In the genomic region with DNA sequence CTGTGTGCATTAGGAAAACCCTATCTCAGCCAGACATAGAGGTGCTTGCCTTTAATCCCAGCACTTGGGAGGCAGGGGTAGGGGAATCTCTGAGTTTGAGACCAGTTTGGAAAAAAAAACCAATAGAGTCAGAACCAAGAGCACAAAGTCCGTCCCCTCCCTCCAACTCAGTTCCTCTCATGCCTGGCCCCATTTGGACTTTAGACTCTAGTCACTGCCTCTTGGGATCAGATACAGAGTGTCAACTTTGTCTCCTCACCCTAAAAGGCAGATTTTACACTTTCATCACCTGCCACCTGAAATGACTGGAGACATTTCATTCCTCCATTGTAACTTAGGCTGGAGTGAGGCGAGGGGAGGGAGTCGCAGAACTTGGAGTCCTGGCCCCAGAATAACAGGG, we compare ENCODE assay signal across 24 mouse cellular contexts. TPM values are rescaled to one million over a fixed set of nuclear protein-coding genes. Genes with fewer than 3 reads are reported as not detected.
DNase-seq lines count a peak whose midpoint lies in the region; ATAC-seq and TF ChIP-seq lines count a peak whose summit lies in the region.
"Had no signal": no experiment of that assay in that cellular context is flagged by ENCODE, and none has a peak within 500 bp of the region (broad histone marks: within the 10 kb centered on the region; RNA-seq: fewer than 3 reads in every experiment).

No protein-coding gene starts in this region.

- H3K4me2 ChIP-seq in liver, embryonic 15.5 days, result no peak overlapping the region
- no peak overlapping the region for H3K4me2 ChIP-seq in stomach, postnatal 0 days (replicated peaks; ENCODE audit: low read depth)
- H3K4me2 ChIP-seq in midbrain, embryonic 16.5 days (ENCODE audit: low read length), result no peak overlapping the region
- H3K4me2 ChIP-seq: forebrain, embryonic 15.5 days; midbrain, embryonic 15.5 days had no signal

- no peak for TF ChIP-seq CTCF in kidney, adult 2 months (conservative IDR thresholded peaks at IDR 0.05; ENCODE audit: insufficient read depth, insufficient read length, low read depth, low read length)
- TF ChIP-seq CTCF in stomach, postnatal 0 days (IDR thresholded peaks at IDR 0.05; ENCODE audit: low read depth), result no peak

- ATAC-seq in liver, embryonic 15.5 days (ENCODE audit: insufficient read depth), result no peak
- ATAC-seq in stomach, postnatal 0 days (ENCODE audit: low FRiP score, low TSS enrichment), result peak; percentile 75
- ATAC-seq in midbrain, embryonic 16.5 days, result no peak
- ATAC-seq: activated CD4-positive, CD25-positive, alpha-beta regulatory T cell, adult 4 months; forebrain, embryonic 15.5 days; hindbrain, postnatal 0 days; midbrain, embryonic 15.5 days had no signal

- no peaks in the 10 kb centered on the region for H3K9me3 ChIP-seq in liver, embryonic 15.5 days (replicated peaks)
- no peaks in the 10 kb centered on the region for H3K9me3 ChIP-seq in stomach, postnatal 0 days (ENCODE audit: control insufficient read depth, low read length)
- H3K9me3 ChIP-seq in midbrain, embryonic 16.5 days (replicated peaks; ENCODE audit: control insufficient read depth, low read length, poor library complexity, severe bottlenecking), result no peaks in the 10 kb centered on the region
- no peaks in the 10 kb centered on the region for H3K9me3 ChIP-seq in limb, embryonic 10.5 days (replicated peaks)
- H3K9me3 ChIP-seq: forebrain, embryonic 15.5 days; G1E; midbrain, embryonic 15.5 days had no signal

- DNase-seq in kidney, adult 2 months, result peak; percentile 89
- no peak for DNase-seq in kidney, postnatal 10 days
- DNase-seq in kidney, postnatal 14 days, result peak; percentile 53
- peak; percentile 61 for DNase-seq in stomach, postnatal 0 days (ENCODE audit: low spot score)
- DNase-seq in limb, embryonic 10.5 days (ENCODE audit: low spot score), result no peak
- DNase-seq in left cerebral cortex, adult 8-10 months (ENCODE audit: low spot score in 2 of 2), result no peak
- DNase-seq: adrenal gland, postnatal 10 days; cerebellum, postnatal 25 days; embryo, embryonic 11 days; gastrocnemius, postnatal 14 days; heart, adult 18-20 months; left cerebral cortex, postnatal 4 days; lung, adult 18-20 months; lung, postnatal 14 days; thymus, postnatal 4 days had no signal

- no peak overlapping the region for H3K9ac ChIP-seq in liver, embryonic 15.5 days
- no peak overlapping the region for H3K9ac ChIP-seq in stomach, postnatal 0 days (ENCODE audit: low read length)
- H3K9ac ChIP-seq in midbrain, embryonic 16.5 days (ENCODE audit: low read depth, low read length), result no peak overlapping the region
- H3K9ac ChIP-seq: forebrain, embryonic 15.5 days; midbrain, embryonic 15.5 days had no signal

- no peak overlapping the region for H3K4me3 ChIP-seq in kidney, adult 2 months (ENCODE audit: insufficient read depth, low read depth, low read length)
- no peak overlapping the region for H3K4me3 ChIP-seq in liver, embryonic 15.5 days (replicated peaks)
- no peak overlapping the region for H3K4me3 ChIP-seq in stomach, postnatal 0 days (ENCODE audit: low read depth, low read length)
- H3K4me3 ChIP-seq in midbrain, embryonic 16.5 days (ENCODE audit: low read depth, low read length), result no peak overlapping the region
- H3K4me3 ChIP-seq in limb, embryonic 10.5 days, result no peak overlapping the region
- H3K4me3 ChIP-seq: forebrain, embryonic 15.5 days; layer of hippocampus, adult 2 months; midbrain, embryonic 15.5 days had no signal

- TF ChIP-seq POLR2A in kidney, adult 2 months (IDR thresholded peaks at IDR 0.05; ENCODE audit: low read depth, low read length), result no peak

- 69% methylated on average over 3 of the region's 3 CpGs for WGBS in kidney, adult 2 months
- WGBS in liver, embryonic 15.5 days (ENCODE audit: insufficient replicate concordance), result 67% methylated on average over 3 of the region's 3 CpGs
- 63% methylated on average over 3 of the region's 3 CpGs for WGBS in stomach, postnatal 0 days
- 80% methylated on average over 3 of the region's 3 CpGs for WGBS in midbrain, embryonic 16.5 days
- WGBS in limb, embryonic 10.5 days, result 88% methylated on average over 3 of the region's 3 CpGs

- no peaks in the 10 kb centered on the region for H3K27me3 ChIP-seq in kidney, adult 2 months (replicated peaks; ENCODE audit: control insufficient read depth, insufficient read depth, low read length)
- peaks cover 17% of the 10 kb centered on the region; the same call in 1 of the 2 replicates for H3K27me3 ChIP-seq in liver, embryonic 15.5 days
- H3K27me3 ChIP-seq in stomach, postnatal 0 days (ENCODE audit: control insufficient read depth, insufficient read depth, low read length), result no peaks in the 10 kb centered on the region
- H3K27me3 ChIP-seq in midbrain, embryonic 16.5 days (ENCODE audit: control insufficient read depth, insufficient read depth, low read depth, low read length), result 0 out of 2 replicates have a peak, but pooled peaks cover 2% of the 10 kb centered on the region
- H3K27me3 ChIP-seq in limb, embryonic 10.5 days (ENCODE audit: low read depth, poor library complexity, severe bottlenecking), result peaks cover 10% of the 10 kb centered on the region; the same call in 1 of the 2 replicates
- H3K27me3 ChIP-seq: forebrain, embryonic 15.5 days; midbrain, embryonic 15.5 days had no signal

- peaks cover 31% of the 10 kb centered on the region for H3K4me1 ChIP-seq in kidney, adult 2 months (ENCODE audit: control insufficient read depth, insufficient read depth, low read length)
- H3K4me1 ChIP-seq in liver, embryonic 15.5 days (replicated peaks), result peaks cover 55% of the 10 kb centered on the region
- H3K4me1 ChIP-seq in stomach, postnatal 0 days (replicated peaks; ENCODE audit: control insufficient read depth, insufficient read depth), result no peaks in the 10 kb centered on the region
- 0 out of 2 replicates have a peak, but pooled peaks cover under 1% of the 10 kb centered on the region for H3K4me1 ChIP-seq in midbrain, embryonic 16.5 days (ENCODE audit: control insufficient read depth, insufficient read depth, low read length)
- peaks cover under 1% of the 10 kb centered on the region; the same call in 1 of the 2 replicates for H3K4me1 ChIP-seq in limb, embryonic 10.5 days

- no peaks in the 10 kb centered on the region for H3K36me3 ChIP-seq in kidney, adult 2 months (ENCODE audit: control insufficient read depth, insufficient read depth, low read length)
- no peaks in the 10 kb centered on the region for H3K36me3 ChIP-seq in liver, embryonic 15.5 days (replicated peaks)
- no peaks in the 10 kb centered on the region for H3K36me3 ChIP-seq in stomach, postnatal 0 days (ENCODE audit: control insufficient read depth, insufficient read depth, low read length)
- H3K36me3 ChIP-seq in midbrain, embryonic 16.5 days (ENCODE audit: control insufficient read depth, insufficient read depth, low read length), result no peaks in the 10 kb centered on the region
- H3K36me3 ChIP-seq in limb, embryonic 10.5 days, result no peaks in the 10 kb centered on the region
- H3K36me3 ChIP-seq: forebrain, embryonic 15.5 days; G1E; midbrain, embryonic 15.5 days had no signal

- H3K27ac ChIP-seq in kidney, adult 2 months (ENCODE audit: insufficient read depth, low read depth, low read length), result peak overlapping the region; percentile 89
- peak overlapping the region; percentile 58 for H3K27ac ChIP-seq in liver, embryonic 15.5 days (replicated peaks)
- peak overlapping the region; percentile 40; the same call in 1 of the 2 replicates for H3K27ac ChIP-seq in stomach, postnatal 0 days (replicated peaks)
- H3K27ac ChIP-seq in midbrain, embryonic 16.5 days (ENCODE audit: low read length), result no peak overlapping the region
- no peak overlapping the region for H3K27ac ChIP-seq in limb, embryonic 10.5 days
- H3K27ac ChIP-seq: forebrain, embryonic 15.5 days; hindbrain, postnatal 0 days; layer of hippocampus, adult 2 months; midbrain, embryonic 15.5 days had no signal

- no peak for TF ChIP-seq EP300 in stomach, postnatal 0 days (optimal IDR thresholded peaks at IDR 0.05)

RNA-seq across cellular contexts. Expression of a gene that starts 6.0 kb away (rescaled TPM):
- polyA plus RNA-seq in kidney, adult 2 months (2012; rRNA removed), result 21.9 and 23.4 TPM in 2 replicates
- polyA plus RNA-seq in liver, embryonic 15.5 days (2015; fragmentation: Nextera tagmentation; extraction: Ambion mirVana), result 14.8 and 17.2 TPM in 2 replicates
- 14.4 TPM in 2 replicates for polyA plus RNA-seq in stomach, postnatal 0 days (2015; fragmentation: Nextera tagmentation; extraction: Ambion mirVana)
- polyA plus RNA-seq in midbrain, embryonic 16.5 days (2015; fragmentation: Nextera tagmentation; extraction: Ambion mirVana), result 10.0 and 12.6 TPM in 2 replicates
- 33.2 and 33.8 TPM in 2 replicates for polyA plus RNA-seq in limb, embryonic 10.5 days (2016; fragmentation: Nextera tagmentation; extraction: Ambion mirVana)
- 10 to 100 TPM; 40.6 to 44.3 (median 42.9) TPM for total RNA-seq in left cerebral cortex, adult 8-10 months (2022)

RNA-seq across cellular contexts. Expression of a gene that starts 17.2 kb away (rescaled TPM):
- 9.4 and 10.8 TPM in 2 replicates for polyA plus RNA-seq in kidney, adult 2 months (2012; rRNA removed)
- 20.5 and 26.2 TPM in 2 replicates for polyA plus RNA-seq in liver, embryonic 15.5 days (2015; fragmentation: Nextera tagmentation; extraction: Ambion mirVana)
- 0.13 and 0.34 TPM in 2 replicates for polyA plus RNA-seq in stomach, postnatal 0 days (2015; fragmentation: Nextera tagmentation; extraction: Ambion mirVana)
- not detected in 2 replicates for polyA plus RNA-seq in midbrain, embryonic 16.5 days (2015; fragmentation: Nextera tagmentation; extraction: Ambion mirVana)
- polyA plus RNA-seq in limb, embryonic 10.5 days (2016; fragmentation: Nextera tagmentation; extraction: Ambion mirVana), result not detected in 2 replicates
- total RNA-seq in left cerebral cortex, adult 8-10 months (2022), result 1 to 10 TPM; 1.2 to 3.1 (median 1.8) TPM
- total RNA-seq: hematopoietic stem cell, adult 5-6 weeks; hindbrain, postnatal 0 days; layer of hippocampus, adult 2 months; left cerebral cortex, postnatal 4 days had no signal
- polyA plus RNA-seq: activated CD4-positive, CD25-positive, alpha-beta regulatory T cell, adult 4 months; forebrain, embryonic 15.5 days; G1E; midbrain, embryonic 15.5 days had no signal

RNA-seq across cellular contexts. Expression of a gene that starts 43.9 kb away (rescaled TPM):
- 18.2 and 25.8 TPM in 2 replicates for polyA plus RNA-seq in kidney, adult 2 months (2012; rRNA removed)
- 1.2 TPM in 1 of 2 replicates, not detected in the other for polyA plus RNA-seq in liver, embryonic 15.5 days (2015; fragmentation: Nextera tagmentation; extraction: Ambion mirVana)
- not detected in 2 replicates for polyA plus RNA-seq in stomach, postnatal 0 days (2015; fragmentation: Nextera tagmentation; extraction: Ambion mirVana)
- 1.7 TPM in 1 of 2 replicates, not detected in the other for polyA plus RNA-seq in midbrain, embryonic 16.5 days (2015; fragmentation: Nextera tagmentation; extraction: Ambion mirVana)
- 1.3 and 3.0 TPM in 2 replicates for polyA plus RNA-seq in limb, embryonic 10.5 days (2016; fragmentation: Nextera tagmentation; extraction: Ambion mirVana)
- 1 to 10 TPM in 3 of 4 experiments, not detected in 1; 2.3 to 2.6 (median 2.3) TPM for total RNA-seq in left cerebral cortex, adult 8-10 months (2022)
- total RNA-seq: layer of hippocampus, adult 2 months had no signal
- polyA plus RNA-seq: activated CD4-positive, CD25-positive, alpha-beta regulatory T cell, adult 4 months; forebrain, embryonic 15.5 days; hindbrain, postnatal 0 days had no signal

Comparison
In these comparisons a context has a peak if more than half of its experiments do, and no peak if none do; other contexts are left out.
1. DNase-seq: peak in kidney, adult 2 months (single experiment), kidney, postnatal 14 days (single experiment) and stomach, postnatal 0 days (single experiment); none in kidney, postnatal 10 days (single experiment), limb, embryonic 10.5 days (single experiment) and left cerebral cortex, adult 8-10 months (0 of 2).
2. H3K27ac ChIP-seq: peak in kidney, adult 2 months (single experiment), liver, embryonic 15.5 days (single experiment) and stomach, postnatal 0 days (single experiment); none in midbrain, embryonic 16.5 days (single experiment) and limb, embryonic 10.5 days (single experiment).